Mouse (Mus musculus) forebrain, embryonic 11.5 days (tissue): Measurements from ENCODE around the gene Ncoa7. TPM values are rescaled to one million over a fixed set of nuclear protein-coding genes. Genes with fewer than 3 reads are reported as not detected.

Experiments used
- ATAC-seq: fragments of 200-750 bp; cut with Nextera tagmentation; replicated peaks from 2 replicates; pipeline ENCODE4 v1.8.0; 2017; ENCODE audit warnings: moderate TSS enrichment; ENCODE audit not compliant: low FRiP score
- DNase-seq: peaks from one replicate; pipeline ENCODE4 v3.0.0-alpha.2; 2017; ENCODE audit warnings: low spot score
- H3K27ac ChIP-seq: fragments of 300-500 bp; sonication (generic); 2 replicates; pipeline ENCODE4 v1.5.1; 2014; ENCODE audit warnings: low read depth, low read length
- H3K27me3 ChIP-seq: fragments of 300-500 bp; sonication (generic); 2 replicates; pipeline ENCODE4 v1.6.1; 2014; ENCODE audit warnings: mild to moderate bottlenecking, low read length, mixed read lengths; ENCODE audit not compliant: control insufficient read depth, insufficient read depth
- H3K36me3 ChIP-seq: fragments of 300-500 bp; sonication (generic); 2 replicates; pipeline ENCODE4 v1.6.1; 2014; ENCODE audit warnings: mild to moderate bottlenecking, low read length, moderate library complexity, mixed read lengths; ENCODE audit not compliant: control insufficient read depth, insufficient read depth
- H3K4me1 ChIP-seq: fragments of 300-500 bp; sonication (generic); replicated peaks from 2 replicates; pipeline ENCODE4 v1.6.1; 2014; ENCODE audit warnings: low read length, mixed read lengths; ENCODE audit not compliant: control insufficient read depth, insufficient read depth
- H3K4me2 ChIP-seq: fragments of 300-500 bp; sonication (generic); 2 replicates; pipeline ENCODE4 v1.6.1; 2014; ENCODE audit warnings: low read depth, mild to moderate bottlenecking, low read length, moderate library complexity, mixed read lengths; ENCODE audit not compliant: severe bottlenecking
- H3K4me3 ChIP-seq: fragments of 300-500 bp; sonication (generic); 2 replicates; pipeline ENCODE4 v1.5.1; 2014; ENCODE audit warnings: low read depth, low read length
- H3K9ac ChIP-seq: fragments of 300-500 bp; sonication (generic); 2 replicates; pipeline ENCODE4 v1.6.1; 2014; ENCODE audit warnings: low read length
- H3K9me3 ChIP-seq: fragments of 300-500 bp; sonication (generic); 2 replicates; pipeline ENCODE4 v1.6.1; 2016; ENCODE audit warnings: low read length, mixed read lengths; ENCODE audit not compliant: control insufficient read depth
- WGBS: fragments of 180-500 bp; shearing (Covaris S2); extraction: QIAGEN DNeasy Blood & Tissue Kit; methylation state at CpG from one replicate; pipeline ENCODE4 v1.1.7; 2014; 5-methylcytosine and 5-hydroxymethylcytosine counted together
- polyA plus RNA-seq: library from polyadenylated mRNA; unstranded; fragments of >200 nt; fragmentation: Nextera tagmentation; extraction: Ambion mirVana; gene quantifications from 2 replicates; pipeline ENCODE4 v1.2.1, GENCODE M21; 2014

Ncoa7 gene
- polyA plus RNA-seq, 1 experiment from 2014 or later: 8.8 TPM

DNA sequence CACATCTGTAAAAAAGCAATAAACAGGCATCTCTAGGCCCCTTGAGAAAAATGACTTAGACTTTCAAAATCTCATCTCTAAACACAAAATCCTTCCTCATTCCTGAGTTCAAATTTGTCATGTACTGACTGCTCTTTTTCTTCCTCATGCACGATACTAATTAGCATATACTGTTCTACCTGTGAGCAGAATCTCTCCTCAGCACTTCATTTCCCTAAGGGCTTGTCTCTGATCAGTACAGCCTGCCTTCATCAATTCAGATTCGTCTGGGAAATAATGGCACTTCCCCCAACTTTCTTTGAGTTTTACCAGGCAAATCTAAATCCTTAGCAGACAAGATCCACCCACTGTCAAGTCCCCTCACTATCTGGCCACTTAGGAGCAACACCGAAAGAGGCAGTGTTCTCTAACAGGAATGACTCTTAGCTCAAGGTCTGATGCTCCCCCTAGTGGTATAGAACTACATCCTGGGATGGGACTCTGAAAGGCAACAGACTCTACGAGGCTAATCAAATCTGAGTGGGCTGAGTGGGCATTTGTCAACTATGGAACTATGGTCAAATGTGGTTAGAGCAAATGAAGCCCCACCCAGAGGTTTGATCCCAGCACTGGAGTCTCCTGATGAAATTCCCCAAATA lies 84.3 kb downstream of the Ncoa7 start:
- no peaks in the 10 kb centered on the region for H3K36me3 ChIP-seq
- no peak overlapping the region for H3K9ac ChIP-seq
- no peaks in the 10 kb centered on the region for H3K4me1 ChIP-seq
- WGBS: 31% methylated on average over 4 of the region's 4 CpGs
- no peaks in the 10 kb centered on the region for H3K9me3 ChIP-seq
- H3K27me3 ChIP-seq: no peaks in the 10 kb centered on the region
- no peak overlapping the region for H3K27ac ChIP-seq
- DNase-seq (no peak), ATAC-seq (peak; percentile 80)
- no peak overlapping the region for H3K4me3 ChIP-seq
- no peak overlapping the region for H3K4me2 ChIP-seq

DNA sequence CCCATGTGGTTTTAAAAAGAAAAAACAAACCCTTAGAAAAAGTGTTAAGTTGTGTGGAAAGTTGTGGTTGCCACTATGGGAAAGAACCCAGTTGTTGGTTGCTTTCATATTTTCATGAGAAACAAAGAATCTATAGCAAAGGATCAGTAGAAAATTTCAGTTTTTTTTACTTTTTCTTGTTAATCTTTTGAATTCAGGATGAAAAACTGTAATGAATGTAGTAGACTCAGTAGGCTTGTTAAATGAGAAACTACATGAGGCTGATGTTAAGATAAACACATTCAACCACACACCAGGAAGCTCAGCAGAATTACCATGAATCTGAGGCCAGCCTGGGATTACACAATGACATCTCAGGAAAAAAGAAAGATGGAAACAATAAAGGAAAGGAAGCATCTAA lies 87.0 kb downstream of the Ncoa7 start:
- H3K27ac ChIP-seq: no peak overlapping the region
- H3K4me3 ChIP-seq: no peak overlapping the region
- ATAC-seq (no peak), DNase-seq (no peak)
- no peak overlapping the region for H3K4me2 ChIP-seq
- no peaks in the 10 kb centered on the region for H3K27me3 ChIP-seq
- H3K9me3 ChIP-seq: no peaks in the 10 kb centered on the region
- no peak overlapping the region for H3K9ac ChIP-seq
- H3K36me3 ChIP-seq: no peaks in the 10 kb centered on the region
- H3K4me1 ChIP-seq: no peaks in the 10 kb centered on the region

DNA sequence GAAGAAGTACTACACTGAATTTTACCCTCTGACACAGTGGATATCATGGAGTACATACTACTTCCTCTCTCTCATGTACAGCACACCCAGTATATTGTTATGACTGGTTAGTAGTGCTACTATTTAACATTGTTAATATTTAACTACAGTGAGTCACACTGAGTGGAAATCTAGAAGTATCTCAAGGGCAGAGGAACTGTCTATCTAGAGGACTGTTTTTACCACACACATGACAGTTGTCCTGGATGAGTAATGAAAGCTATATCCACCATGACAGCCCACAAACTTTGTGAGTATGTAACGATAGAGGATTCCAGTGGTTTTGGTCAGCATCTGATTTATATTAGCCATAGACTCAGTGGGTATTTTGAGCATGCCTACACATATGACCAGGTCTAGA lies 90.6 kb downstream of the Ncoa7 start:
- 90% methylated on average over 1 of the region's 1 CpGs for WGBS
- no peak overlapping the region for H3K4me2 ChIP-seq
- H3K27me3 ChIP-seq: no peaks in the 10 kb centered on the region
- H3K9me3 ChIP-seq: no peaks in the 10 kb centered on the region
- no peak overlapping the region for H3K9ac ChIP-seq
- DNase-seq (no peak), ATAC-seq (no peak)
- H3K4me3 ChIP-seq: no peak overlapping the region
- no peaks in the 10 kb centered on the region for H3K4me1 ChIP-seq
- H3K36me3 ChIP-seq: no peaks in the 10 kb centered on the region
- H3K27ac ChIP-seq: no peak overlapping the region

DNA sequence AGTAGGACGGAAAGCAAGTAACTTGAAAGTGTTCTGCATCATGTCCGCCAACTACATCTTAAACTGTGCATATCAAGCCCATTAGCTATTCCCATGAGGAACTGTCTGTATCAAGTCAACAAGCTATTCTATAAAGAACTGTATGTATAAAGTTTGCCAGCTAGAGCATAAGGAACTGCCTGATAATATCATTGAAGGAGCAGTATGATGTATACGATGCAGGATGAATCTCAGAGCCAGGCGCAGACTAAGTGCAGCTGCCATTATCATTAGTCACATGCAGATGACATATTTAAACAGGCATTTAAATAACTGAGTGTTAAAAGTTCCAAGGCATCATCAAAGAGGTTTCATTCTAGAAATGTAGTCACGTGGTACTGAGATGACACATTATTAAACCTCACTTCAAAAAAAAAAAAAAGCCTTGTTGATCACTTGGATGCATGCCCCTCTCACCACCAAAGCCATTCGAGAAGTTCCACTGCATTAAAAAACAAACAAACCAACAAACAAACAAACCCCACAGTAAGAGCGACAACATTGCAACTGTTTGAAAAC lies 93.2 kb downstream of the Ncoa7 start:
- no peaks in the 10 kb centered on the region for H3K36me3 ChIP-seq
- ATAC-seq (no peak), DNase-seq (no peak)
- H3K4me3 ChIP-seq: no peak overlapping the region
- H3K9me3 ChIP-seq: no peaks in the 10 kb centered on the region
- 92% methylated on average over 7 of the region's 7 CpGs for WGBS
- H3K9ac ChIP-seq: no peak overlapping the region
- no peaks in the 10 kb centered on the region for H3K4me1 ChIP-seq
- no peak overlapping the region for H3K4me2 ChIP-seq
- H3K27me3 ChIP-seq: no peaks in the 10 kb centered on the region
- H3K27ac ChIP-seq: no peak overlapping the region

DNA sequence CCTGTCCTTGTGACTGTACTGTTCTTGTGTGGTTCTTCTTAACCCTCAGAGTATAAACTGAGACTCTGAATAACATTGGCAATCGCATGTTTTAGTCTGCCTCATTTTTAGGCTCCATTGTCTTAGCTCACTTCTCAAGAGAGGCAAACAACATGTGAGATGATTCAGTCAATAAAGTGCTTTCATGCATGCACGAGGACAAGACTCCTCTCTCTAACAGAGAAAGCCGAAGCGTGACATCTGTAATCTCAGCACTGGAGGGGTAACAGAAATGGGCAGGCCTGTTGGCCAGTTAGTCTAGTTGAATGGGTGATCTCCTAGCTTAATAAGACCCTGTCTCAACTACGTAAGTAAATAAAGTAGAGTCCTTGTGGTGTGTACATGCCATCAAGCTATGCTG lies 95.1 kb downstream of the Ncoa7 start:
- DNase-seq: no peak
- WGBS: 86% methylated on average over 5 of the region's 5 CpGs
- Histone ChIP-seq H3K36me3 (no peaks in the 10 kb centered on the region), H3K4me2 (no peak overlapping the region), H3K4me3 (no peak overlapping the region), H3K27ac (no peak overlapping the region), H3K4me1 (no peaks in the 10 kb centered on the region), H3K9ac (no peak overlapping the region), H3K27me3 (no peaks in the 10 kb centered on the region), H3K9me3 (no peaks in the 10 kb centered on the region)
- ATAC-seq: no peak

DNA sequence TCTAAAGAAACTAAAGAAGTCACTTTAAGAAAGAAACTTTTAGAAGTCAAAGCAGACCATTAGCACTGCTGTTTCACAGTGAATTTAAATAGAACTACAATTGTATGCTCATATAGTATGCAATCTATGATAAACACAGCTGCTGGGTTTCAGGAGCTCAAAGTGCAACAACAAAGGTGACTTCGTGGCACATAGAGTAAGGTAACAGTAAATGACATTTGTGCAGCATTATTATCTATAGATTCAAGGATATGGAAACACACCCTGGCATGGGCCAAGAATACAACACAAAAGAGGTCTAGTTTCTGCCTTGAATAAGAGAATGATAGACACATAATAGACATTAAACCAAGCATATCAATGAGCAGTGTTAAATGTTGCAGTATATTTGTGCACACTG lies 100.5 kb downstream of the Ncoa7 start:
- no peak for DNase-seq
- no peaks in the 10 kb centered on the region for H3K27me3 ChIP-seq
- H3K4me2 ChIP-seq: no peak overlapping the region
- no peak overlapping the region for H3K27ac ChIP-seq
- H3K9ac ChIP-seq: no peak overlapping the region
- ATAC-seq: no peak
- no peak overlapping the region for H3K4me3 ChIP-seq
- H3K4me1 ChIP-seq: no peaks in the 10 kb centered on the region
- H3K36me3 ChIP-seq: no peaks in the 10 kb centered on the region
- WGBS: 89% methylated on average over 1 of the region's 1 CpGs
- no peaks in the 10 kb centered on the region for H3K9me3 ChIP-seq

DNA sequence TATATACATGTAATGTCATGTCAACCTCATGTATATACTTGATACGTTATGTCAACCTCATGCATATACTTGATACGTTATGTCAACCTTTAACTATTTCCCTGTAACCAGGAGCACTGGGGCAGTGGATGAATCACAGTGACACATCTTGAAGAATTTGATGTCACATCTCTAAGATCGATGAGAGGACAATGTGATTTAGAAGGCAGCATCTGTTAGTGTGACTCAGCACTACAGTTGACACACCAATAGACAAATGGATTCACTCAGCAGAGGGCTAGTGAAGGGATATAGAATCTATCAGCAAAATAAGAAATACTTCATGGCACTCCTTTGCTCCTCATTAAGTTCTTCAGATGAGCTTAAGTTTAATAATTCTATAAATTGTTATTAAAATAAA lies 116.3 kb downstream of the Ncoa7 start:
- H3K27me3 ChIP-seq: no peaks in the 10 kb centered on the region
- no peak overlapping the region for H3K4me2 ChIP-seq
- WGBS: 94% methylated on average over 3 of the region's 3 CpGs
- H3K36me3 ChIP-seq: no peaks in the 10 kb centered on the region
- H3K9me3 ChIP-seq: no peaks in the 10 kb centered on the region
- no peak for ATAC-seq
- no peak overlapping the region for H3K9ac ChIP-seq
- H3K4me3 ChIP-seq: no peak overlapping the region
- H3K27ac ChIP-seq: no peak overlapping the region
- H3K4me1 ChIP-seq: no peaks in the 10 kb centered on the region
- DNase-seq: no peak

DNA sequence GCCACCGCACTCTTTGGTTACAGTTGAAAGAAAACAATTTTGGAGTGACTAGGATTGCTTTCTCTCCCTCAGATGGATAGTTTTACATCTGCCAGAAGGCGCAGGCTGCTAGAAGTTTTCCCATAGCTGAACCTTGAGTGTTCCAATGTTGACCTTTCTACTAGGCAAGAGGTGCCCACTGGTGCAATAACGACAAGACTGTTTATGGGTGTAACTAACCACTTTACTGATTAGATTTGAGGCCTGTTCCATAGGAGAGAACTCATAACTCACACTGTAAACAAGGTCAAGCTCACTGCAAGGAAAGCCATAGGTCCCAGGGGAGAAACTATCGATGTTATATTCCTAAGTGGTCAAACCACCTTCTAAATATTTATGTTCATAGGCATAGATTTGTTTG lies 119.7 kb downstream of the Ncoa7 start:
- Histone ChIP-seq H3K27ac (no peak overlapping the region), H3K9ac (no peak overlapping the region), H3K4me2 (no peak overlapping the region), H3K4me1 (no peaks in the 10 kb centered on the region), H3K27me3 (no peaks in the 10 kb centered on the region), H3K36me3 (no peaks in the 10 kb centered on the region), H3K9me3 (no peaks in the 10 kb centered on the region), H3K4me3 (no peak overlapping the region)
- DNase-seq (no peak), ATAC-seq (no peak)
- 93% methylated on average over 4 of the region's 4 CpGs for WGBS

DNA sequence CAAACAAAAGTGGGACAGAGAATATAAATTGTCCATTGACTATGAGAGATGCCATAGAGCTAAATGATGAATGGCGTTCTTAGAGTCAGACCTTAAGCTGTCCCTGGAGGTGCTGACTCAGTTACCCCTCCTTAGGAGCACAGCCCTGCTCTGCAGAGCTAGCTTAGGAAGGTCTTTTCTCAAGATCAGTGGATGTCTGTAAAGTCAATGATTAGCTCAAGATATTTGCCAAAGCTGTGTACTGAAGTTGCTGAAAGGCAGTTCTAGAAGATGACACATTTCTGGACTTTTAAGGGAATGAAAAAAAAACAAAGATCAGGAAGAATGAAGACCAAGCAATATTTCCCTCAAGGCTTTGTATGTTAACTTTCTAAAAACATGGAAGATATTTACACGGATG lies 123.4 kb downstream of the Ncoa7 start:
- Histone ChIP-seq H3K9ac (no peak overlapping the region), H3K27ac (no peak overlapping the region), H3K36me3 (no peaks in the 10 kb centered on the region), H3K4me2 (no peak overlapping the region), H3K27me3 (no peaks in the 10 kb centered on the region), H3K4me3 (no peak overlapping the region), H3K4me1 (no peaks in the 10 kb centered on the region), H3K9me3 (no peaks in the 10 kb centered on the region)
- ATAC-seq (no peak), DNase-seq (no peak)
- 91% methylated on average over 2 of the region's 2 CpGs for WGBS
